Mouse (Mus musculus) MEL (cell line): Measurements from ENCODE around the gene Cacna1h. TPM values are rescaled to one million over a fixed set of nuclear protein-coding genes. Genes with fewer than 3 reads are reported as not detected.

Experiments used
- DNase-seq: peaks from one replicate; pipeline ENCODE4 v3.0.0; 2011; ENCODE audit warnings: low read depth, low spot score
- H3K27ac ChIP-seq: 2 replicates; pipeline ENCODE4 v1.5.1; 2012; ENCODE audit warnings: low read depth, mild to moderate bottlenecking, control low read depth, low read length, moderate library complexity; ENCODE audit not compliant: control insufficient read depth
- H3K27me3 ChIP-seq, 2 experiments: fragments of 150-350 bp in 1 of 2; sonication (generic) in 1 of 2; 2 replicates each; pipeline ENCODE4 v1.6.1; 2012; ENCODE audit warnings: low read length in 2 of 2, mild to moderate bottlenecking in 2 of 2, improper control_type of control experiment in 1 of 2, moderate library complexity in 1 of 2; ENCODE audit not compliant: insufficient read depth in 2 of 2, control insufficient read depth in 1 of 2
- H3K36me3 ChIP-seq, 2 experiments: 2 replicates each; pipeline ENCODE4 v1.6.1; 2012 to 2014; ENCODE audit warnings: low read length in 2 of 2, improper control_type of control experiment in 1 of 2, inconsistent platforms in 1 of 2, mild to moderate bottlenecking in 1 of 2; ENCODE audit not compliant: insufficient read depth in 2 of 2, control insufficient read depth in 1 of 2
- H3K4me1 ChIP-seq, 2 experiments: fragments of 150-350 bp in 1 of 2; sonication (generic) in 1 of 2; 2 replicates each; pipeline ENCODE4 v1.6.1; 2012; ENCODE audit warnings: low read length in 2 of 2, improper control_type of control experiment in 1 of 2, mild to moderate bottlenecking in 1 of 2; ENCODE audit not compliant: insufficient read depth in 2 of 2, control insufficient read depth in 1 of 2
- H3K4me3 ChIP-seq, 2 experiments: fragments of 150-350 bp in 1 of 2; sonication (generic) in 1 of 2; 2 replicates each; pipeline ENCODE4 v1.5.1; 2012; ENCODE audit warnings: low read depth in 2 of 2, low read length in 2 of 2, mild to moderate bottlenecking in 2 of 2, moderate library complexity in 2 of 2, control low read depth in 1 of 2, improper control_type of control experiment in 1 of 2; ENCODE audit not compliant: control insufficient read depth in 1 of 2, insufficient read depth in 1 of 2
- H3K79me2 ChIP-seq: 2 replicates; pipeline ENCODE4 v1.6.1; 2012; ENCODE audit warnings: mild to moderate bottlenecking, low read length, moderate library complexity; ENCODE audit not compliant: control insufficient read depth, poor library complexity, insufficient read depth
- H3K9ac ChIP-seq: 2 replicates; pipeline ENCODE4 v1.6.1; 2012; ENCODE audit warnings: low read depth, mild to moderate bottlenecking, control low read depth, low read length, moderate library complexity; ENCODE audit not compliant: control insufficient read depth, poor library complexity, severe bottlenecking
- H3K9me3 ChIP-seq: fragments of 150-350 bp; sonication (generic); replicated peaks from 2 replicates; pipeline ENCODE4 v1.6.1; 2012; ENCODE audit warnings: mild to moderate bottlenecking, low read length, improper control_type of control experiment, moderate library complexity; ENCODE audit not compliant: insufficient read depth
- BHLHE40 ChIP-seq: IDR thresholded peaks from 2 replicates; pipeline ENCODE4 v1.6.1; 2012; ENCODE audit warnings: low read depth, mild to moderate bottlenecking, inconsistent platforms, low read length, improper control_type of control experiment, borderline replicate concordance
- CHD1 ChIP-seq: IDR thresholded peaks from 2 replicates; pipeline ENCODE4 v1.6.1; 2012; ENCODE audit warnings: low read depth, mild to moderate bottlenecking, inconsistent platforms, low read length, improper control_type of control experiment
- CHD2 ChIP-seq: IDR thresholded peaks from 2 replicates; pipeline ENCODE4 v1.6.1; 2011; ENCODE audit warnings: low read length, improper control_type of control experiment
- CTCF ChIP-seq, 3 experiments: IDR thresholded peaks in 2 of 3; conservative IDR thresholded peaks in 1 of 3; 2 replicates each; pipeline ENCODE4 v1.5.1; 2011 to 2012; ENCODE audit warnings: low read length in 3 of 3, low read depth in 2 of 3, mild to moderate bottlenecking in 2 of 3, improper control_type of control experiment in 1 of 3, inconsistent platforms in 1 of 3, mixed read lengths in 1 of 3, moderate library complexity in 1 of 3; ENCODE audit not compliant: control insufficient read depth in 1 of 3, insufficient read depth in 1 of 3, poor library complexity in 1 of 3, severe bottlenecking in 1 of 3
- E2F4 ChIP-seq: IDR thresholded peaks from 2 replicates; pipeline ENCODE4 v1.6.1; 2011; ENCODE audit warnings: low read depth, low read length, improper control_type of control experiment, borderline replicate concordance
- ELF1 ChIP-seq: IDR thresholded peaks from 2 replicates; pipeline ENCODE4 v1.6.1; 2014; ENCODE audit warnings: low read depth, mild to moderate bottlenecking, inconsistent platforms, low read length, improper control_type of control experiment, moderate library complexity
- ETS1 ChIP-seq: IDR thresholded peaks from 2 replicates; pipeline ENCODE4 v1.6.1; 2012; ENCODE audit warnings: low read depth, mild to moderate bottlenecking, inconsistent platforms, low read length, improper control_type of control experiment, moderate library complexity
- GATA1 ChIP-seq: IDR thresholded peaks from 2 replicates; pipeline ENCODE4 v1.6.1; 2011; ENCODE audit warnings: low read depth, low read length, improper control_type of control experiment
- HCFC1 ChIP-seq: IDR thresholded peaks from 2 replicates; pipeline ENCODE4 v1.6.1; 2012; ENCODE audit warnings: low read depth, mild to moderate bottlenecking, inconsistent platforms, low read length, improper control_type of control experiment, moderate library complexity
- MAX ChIP-seq: IDR thresholded peaks from 2 replicates; pipeline ENCODE4 v1.6.1; 2011; ENCODE audit warnings: low read length, improper control_type of control experiment
- MEF2A ChIP-seq: IDR thresholded peaks from 2 replicates; pipeline ENCODE4 v1.6.1; 2014; ENCODE audit warnings: low read depth, mild to moderate bottlenecking, inconsistent platforms, low read length, improper control_type of control experiment; ENCODE audit not compliant: poor library complexity, insufficient replicate concordance, severe bottlenecking; ENCODE audit errors: extremely low read depth
- MYB ChIP-seq: IDR thresholded peaks from 2 replicates; pipeline ENCODE4 v1.6.1; 2011; ENCODE audit warnings: mild to moderate bottlenecking, low read depth, low read length, improper control_type of control experiment
- MYC ChIP-seq: IDR thresholded peaks from 2 replicates; pipeline ENCODE4 v1.6.1; 2011; ENCODE audit warnings: low read depth, mild to moderate bottlenecking, low read length, improper control_type of control experiment, moderate library complexity
- NRF1 ChIP-seq: IDR thresholded peaks from 2 replicates; pipeline ENCODE4 v1.6.1; 2014; ENCODE audit warnings: low read depth, mild to moderate bottlenecking, inconsistent platforms, low read length, improper control_type of control experiment, moderate library complexity; ENCODE audit not compliant: poor library complexity, insufficient read depth, severe bottlenecking
- POLR2AphosphoS2 ChIP-seq: IDR thresholded peaks from 2 replicates; pipeline ENCODE4 v1.6.1; 2011; ENCODE audit warnings: low read length, improper control_type of control experiment
- RAD21 ChIP-seq: IDR thresholded peaks from 2 replicates; pipeline ENCODE4 v1.6.1; 2011; ENCODE audit warnings: mild to moderate bottlenecking, low read depth, low read length, improper control_type of control experiment
- RCOR1 ChIP-seq: IDR thresholded peaks from 2 replicates; pipeline ENCODE4 v1.6.1; 2012; ENCODE audit warnings: low read depth, mild to moderate bottlenecking, inconsistent platforms, low read length, improper control_type of control experiment
- SIN3A ChIP-seq: IDR thresholded peaks from 2 replicates; pipeline ENCODE4 v1.6.1; 2012; ENCODE audit warnings: low read length, improper control_type of control experiment, inconsistent platforms
- SMC3 ChIP-seq: IDR thresholded peaks from 2 replicates; pipeline ENCODE4 v1.6.1; 2011; ENCODE audit warnings: low read depth, low read length, improper control_type of control experiment
- TBP ChIP-seq: IDR thresholded peaks from 2 replicates; pipeline ENCODE4 v1.8.0; 2011; ENCODE audit warnings: low read depth, low read length, improper control_type of control experiment
- UBTF ChIP-seq: IDR thresholded peaks from 2 replicates; pipeline ENCODE4 v1.6.1; 2012; ENCODE audit warnings: low read depth, mild to moderate bottlenecking, inconsistent platforms, low read length, improper control_type of control experiment, moderate library complexity, borderline replicate concordance; ENCODE audit not compliant: insufficient read depth
- USF2 ChIP-seq, 2 experiments: IDR thresholded peaks; 2 replicates each; pipeline ENCODE4 v1.6.1; 2011 to 2012; ENCODE audit warnings: improper control_type of control experiment in 2 of 2, low read length in 2 of 2, borderline replicate concordance in 1 of 2, inconsistent platforms in 1 of 2, low read depth in 1 of 2, mild to moderate bottlenecking in 1 of 2; ENCODE audit not compliant: insufficient read depth in 1 of 2
- ZC3H11A ChIP-seq: IDR thresholded peaks from 2 replicates; pipeline ENCODE4 v1.6.1; 2012; ENCODE audit warnings: low read depth, mild to moderate bottlenecking, inconsistent platforms, low read length, improper control_type of control experiment
- ZKSCAN1 ChIP-seq: IDR thresholded peaks from 2 replicates; pipeline ENCODE4 v1.6.1; 2012; ENCODE audit warnings: low read depth, mild to moderate bottlenecking, inconsistent platforms, low read length, improper control_type of control experiment, moderate library complexity
- ZMIZ1 ChIP-seq: IDR thresholded peaks from 2 replicates; pipeline ENCODE4 v1.6.1; 2012; ENCODE audit warnings: low read depth, mild to moderate bottlenecking, inconsistent platforms, low read length, improper control_type of control experiment, moderate library complexity
- ZNF384 ChIP-seq: IDR thresholded peaks from 2 replicates; pipeline ENCODE4 v1.6.1; 2012; ENCODE audit warnings: low read depth, mild to moderate bottlenecking, inconsistent platforms, low read length, improper control_type of control experiment
- polyA plus RNA-seq, 2 experiments: library from polyadenylated mRNA; stranded (reverse) in 1 of 2; unstranded in 1 of 2; fragments of >175 nt in 1 of 2; fragments of >200 nt in 1 of 2; gene quantifications; 2 replicates each; pipeline versions ENCODE4 v1.2.1 to v1.2.4; 2012; ENCODE audit warnings: low replicate concordance in 2 of 2, low read depth in 1 of 2; ENCODE audit not compliant: insufficient read length in 2 of 2, insufficient read depth in 1 of 2, missing spikeins in 1 of 2
- total RNA-seq: library from RNA; depleted of rRNA; stranded (reverse); fragments of 300-350 nt; gene quantifications from 2 replicates; pipeline ENCODE4 v1.2.3, GENCODE M21; 2012

The Cacna1h gene
- total and polyA plus RNA-seq, 3 experiments: 0.25 to 0.31 TPM; not detected in 1

DNA sequence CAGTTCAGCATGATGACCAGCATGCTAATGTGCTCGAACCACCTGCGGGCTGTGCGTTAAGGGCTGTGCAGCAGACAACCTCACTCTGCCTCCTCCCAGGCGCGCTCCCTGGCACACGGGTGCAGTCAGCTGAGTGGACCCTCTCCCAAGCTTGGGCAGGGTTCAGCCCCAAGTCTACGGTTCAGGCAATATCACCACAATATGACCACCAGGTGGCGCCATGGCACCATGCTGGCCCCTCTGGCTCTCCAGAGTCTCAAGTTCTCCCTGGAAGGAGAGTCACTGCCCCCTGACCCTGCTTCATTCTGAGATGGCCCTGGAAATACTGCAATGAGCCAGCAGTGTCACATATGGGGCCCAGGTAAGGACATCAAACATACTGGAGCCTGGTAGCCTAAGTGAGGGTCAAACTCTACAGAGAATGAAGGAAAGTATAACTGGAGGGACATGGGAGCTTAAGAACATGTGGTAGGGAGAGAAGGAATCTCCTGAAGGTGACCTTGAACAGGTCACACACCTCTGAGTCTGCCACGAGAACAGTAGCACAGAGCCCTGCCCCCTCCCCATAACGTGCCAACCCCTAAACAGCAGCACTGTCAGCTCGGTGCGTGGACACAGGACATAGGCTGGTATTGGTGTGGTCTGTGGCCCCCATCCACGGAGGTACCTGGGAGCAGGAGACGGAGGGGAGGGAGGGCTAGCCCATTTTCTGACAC lies 35.6 kb downstream of the Cacna1h start:
- TF ChIP-seq ZC3H11A (peak; percentile 17; the same call in 1 of the 2 replicates), SIN3A (no peak), RCOR1 (no peak), CTCF (IDR thresholded peaks at IDR 0.05 in 2 of 3, conservative IDR thresholded peaks at IDR 0.05 in 1 of 3; ENCODE audit: control insufficient read depth in 1 of 3, insufficient read depth in 1 of 3, low read depth in 2 of 3, low read length in 3 of 3, poor library complexity in 1 of 3, severe bottlenecking in 1 of 3) (peak; percentile 83 to 98 (median 87)), RAD21 (peak; percentile 74), UBTF (no peak), ZNF384 (no peak), E2F4 (no peak), TBP (no peak), POLR2AphosphoS2 (no peak), CHD2 (no peak), ZMIZ1 (no peak), SMC3 (peak; percentile 80), ETS1 (no peak), USF2 (IDR thresholded peaks at IDR 0.05; ENCODE audit: borderline replicate concordance in 1 of 2, insufficient read depth in 1 of 2, low read depth in 1 of 2, low read length in 2 of 2) (no peak)
- TF ChIP-seq, all 39 proteins: peak for 4
- Histone ChIP-seq H3K9me3 (no peaks in the 10 kb centered on the region), H3K79me2 (no peaks in the 10 kb centered on the region), H3K36me3 (no peaks in the 10 kb centered on the region), H3K27me3 (no peaks in the 10 kb centered on the region), H3K27ac (no peak overlapping the region), H3K9ac (no peak overlapping the region), H3K4me1 (no peaks in the 10 kb centered on the region), H3K4me3 (no peak overlapping the region)
- peak; percentile 68 for DNase-seq

DNA sequence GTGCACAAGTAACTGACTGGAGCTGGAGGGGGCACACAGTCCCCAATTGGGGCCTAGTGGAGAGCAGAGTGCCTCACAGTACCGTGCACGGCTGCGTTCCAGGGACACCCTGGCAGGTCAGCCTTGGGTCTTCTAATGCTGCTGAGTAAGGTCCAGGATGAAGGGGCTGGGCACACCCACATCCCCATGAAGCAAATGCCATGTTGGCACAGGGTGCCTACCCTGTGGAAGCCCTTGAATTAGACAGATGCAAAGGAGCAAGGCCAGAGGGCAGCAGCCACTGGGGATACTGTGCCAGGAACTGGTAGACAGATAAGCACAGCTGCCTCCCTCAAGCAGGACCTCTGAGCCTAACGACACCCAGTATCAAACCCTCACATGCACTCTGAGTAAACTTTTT lies 39.1 kb downstream of the Cacna1h start:
- Histone ChIP-seq H3K9me3 (no peaks in the 10 kb centered on the region), H3K27ac (no peak overlapping the region), H3K27me3 (no peaks in the 10 kb centered on the region), H3K4me1 (no peaks in the 10 kb centered on the region), H3K9ac (no peak overlapping the region), H3K4me3 (no peak overlapping the region), H3K36me3 (no peaks in the 10 kb centered on the region), H3K79me2 (no peaks in the 10 kb centered on the region)
- DNase-seq: no peak
- TF ChIP-seq E2F4 (no peak), RCOR1 (no peak), NRF1 (no peak), RAD21 (no peak), POLR2AphosphoS2 (no peak), MEF2A (no peak), BHLHE40 (no peak), MAX (no peak), MYC (no peak), SMC3 (no peak), CHD1 (no peak), HCFC1 (no peak), USF2 (IDR thresholded peaks at IDR 0.05; ENCODE audit: borderline replicate concordance in 1 of 2, insufficient read depth in 1 of 2, low read depth in 1 of 2, low read length in 2 of 2) (no peak), ZC3H11A (no peak), ZKSCAN1 (no peak), ELF1 (no peak), GATA1 (no peak), MYB (no peak)
